Mouse (Mus musculus) liver, adult 2 months (tissue): Measurements from ENCODE around the gene Mnx1.

Experiments
- CTCF ChIP-seq: fragments of 200-500 bp; IDR thresholded peaks from 2 replicates; pipeline ENCODE4 v1.5.1; 2011; ENCODE audit warnings: low read depth, low read length, control low read depth
- POLR2A ChIP-seq: fragments of 200-500 bp; IDR thresholded peaks from 2 replicates; pipeline ENCODE4 v1.6.1; 2011; ENCODE audit warnings: low read length, control low read depth; ENCODE audit not compliant: insufficient read depth; ENCODE audit errors: extremely low read depth

- TF ChIP-seq CTCF (no peak), POLR2A (no peak)
These were observed 38.2 kb upstream of the Mnx1 start for GRCm38 (mm10) chr5:29516432-29516831.
